Mouse (Mus musculus) C2C12 (cell line): ENCODE results near the gene Fbxw4. TPM values are rescaled to one million over a fixed set of nuclear protein-coding genes. Genes with fewer than 3 reads are reported as not detected.
A peak's percentile ranks its signal among the peaks of the same experiment; 100 is the strongest.

Experiments used
- H3K27me3 ChIP-seq: one replicate; pipeline ENCODE4 v1.6.1; 2011; ENCODE audit not compliant: control insufficient read depth, insufficient read depth, insufficient read length
- H3K36me3 ChIP-seq: one replicate; pipeline ENCODE4 v1.6.1; 2011; ENCODE audit not compliant: control insufficient read depth, insufficient read depth
- H3K4me3 ChIP-seq: one replicate; pipeline ENCODE4 v1.5.1; 2011; ENCODE audit warnings: mild to moderate bottlenecking, control low read depth; ENCODE audit not compliant: poor library complexity, insufficient read depth, severe bottlenecking
- H3K79me2 ChIP-seq: one replicate; pipeline ENCODE4 v1.6.1; 2011; ENCODE audit not compliant: control insufficient read depth, insufficient read depth
- H3K79me3 ChIP-seq: one replicate; pipeline ENCODE4 v1.6.1; 2011; ENCODE audit warnings: low read depth, control low read depth
- H3ac ChIP-seq: one replicate; pipeline ENCODE3; 2011; ENCODE audit warnings: low read depth; ENCODE audit not compliant: control insufficient read depth, insufficient read length
- CEBPB ChIP-seq: IDR thresholded peaks from one replicate; pipeline ENCODE4 v1.6.1; 2011; ENCODE audit warnings: low read depth, mild to moderate bottlenecking, control low read depth, moderate library complexity
- CTCF ChIP-seq: IDR thresholded peaks from one replicate; pipeline ENCODE4 v1.5.1; 2011; ENCODE audit not compliant: control insufficient read depth, insufficient read depth, insufficient read length
- FOSL1 ChIP-seq: IDR thresholded peaks from one replicate; pipeline ENCODE4 v1.8.0; 2011; ENCODE audit warnings: mild to moderate bottlenecking, low read length; ENCODE audit not compliant: poor library complexity, insufficient read depth, severe bottlenecking
- MAX ChIP-seq: IDR thresholded peaks from one replicate; pipeline ENCODE4 v1.6.1; 2011; ENCODE audit warnings: mild to moderate bottlenecking, control low read depth
- MYOD1 ChIP-seq: IDR thresholded peaks from one replicate; pipeline ENCODE4 v1.6.1; 2011; ENCODE audit warnings: low read depth; ENCODE audit not compliant: control insufficient read depth, insufficient read length
- MYOG ChIP-seq: IDR thresholded peaks from one replicate; pipeline ENCODE4 v1.6.1; 2011; ENCODE audit not compliant: control insufficient read depth, insufficient read length; ENCODE audit errors: extremely low read depth
- USF1 ChIP-seq: IDR thresholded peaks from one replicate; pipeline ENCODE4 v1.6.1; 2011; ENCODE audit warnings: low read depth, mild to moderate bottlenecking, control low read depth, moderate library complexity
- polyA plus RNA-seq: library from polyadenylated mRNA; unstranded; fragments of >200 nt; fragmentation: generic; extraction: Trizol; gene quantifications from one replicate; pipeline ENCODE4 v1.2.1, GENCODE M21; 2012; ENCODE audit warnings: missing spikeins

The Fbxw4 gene
- polyA plus RNA-seq, 1 experiment: 19.3 TPM

DNA sequence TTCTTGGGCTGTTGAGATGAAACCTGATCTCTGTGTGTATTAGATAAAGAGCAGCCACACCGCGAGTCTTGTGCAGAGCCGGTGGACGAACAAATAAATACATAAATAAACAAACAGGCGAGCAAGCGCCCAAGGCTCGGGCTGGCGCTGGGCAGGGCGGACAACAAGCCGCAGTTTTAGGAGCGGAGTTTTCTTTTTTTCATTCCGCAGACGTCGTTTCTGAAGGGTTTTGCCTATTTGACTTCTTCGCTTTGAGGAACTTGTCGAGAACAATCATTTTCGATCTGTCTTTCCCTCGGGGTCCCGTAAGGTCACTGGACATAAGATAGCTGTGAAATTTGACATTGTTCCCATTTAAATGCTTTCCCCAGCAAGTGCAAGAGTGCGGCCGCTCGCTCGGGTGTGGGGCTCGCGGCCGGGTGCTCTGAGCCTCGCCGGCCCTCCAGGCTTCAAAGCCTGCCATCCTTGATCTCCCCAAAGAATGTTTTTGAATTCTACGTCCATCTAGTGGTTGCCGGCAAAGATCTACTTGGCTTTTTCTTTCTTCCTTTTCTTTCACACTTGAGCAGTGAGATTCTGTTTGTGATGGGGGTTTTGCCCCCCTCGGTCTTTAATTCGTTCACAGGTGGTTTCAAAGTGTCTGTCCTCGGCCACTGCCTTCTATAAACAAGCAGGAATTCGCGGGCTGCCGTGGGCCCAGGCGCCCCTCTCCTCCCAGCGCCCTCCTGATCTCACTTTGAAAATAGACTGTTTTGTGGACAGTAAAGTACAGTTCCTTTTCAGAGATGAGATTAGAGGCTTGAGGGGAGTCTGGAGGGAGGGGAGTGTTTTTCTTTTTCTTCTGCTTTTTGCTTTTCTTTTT, 15.8 kb upstream of the Fbxw4 start:
- Histone ChIP-seq H3K27me3 (peaks cover 8% of the 10 kb centered on the region), H3K36me3 (no peaks in the 10 kb centered on the region), H3ac (peak overlapping the region; percentile 23), H3K4me3 (no peak overlapping the region), H3K79me3 (no peaks in the 10 kb centered on the region), H3K79me2 (no peaks in the 10 kb centered on the region)
- no peak for TF ChIP-seq MYOD1
- no peak for TF ChIP-seq CTCF
- no peak for TF ChIP-seq FOSL1
- TF ChIP-seq MAX: no peak
- TF ChIP-seq MYOG: no peak
- no peak for TF ChIP-seq USF1
- TF ChIP-seq CEBPB: no peak

DNA sequence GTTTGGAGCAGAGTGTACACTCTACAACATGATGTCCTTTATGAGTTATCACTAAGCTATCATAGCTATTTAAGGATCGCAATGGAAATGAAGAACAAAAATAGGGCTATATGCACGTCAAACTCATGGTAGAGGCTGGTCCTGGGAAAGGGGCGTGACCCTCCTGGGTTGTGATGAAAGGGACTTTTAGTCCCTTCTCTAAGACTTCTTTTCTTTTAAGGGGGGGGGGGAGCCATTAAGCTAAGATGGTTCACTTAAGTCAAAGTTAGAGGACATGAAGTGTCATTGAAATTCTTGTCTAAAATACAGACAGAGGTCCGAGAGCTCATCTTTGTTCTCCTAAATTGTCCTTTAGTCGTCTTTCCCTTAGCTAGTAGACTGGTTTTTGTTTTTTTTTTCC, 15.1 kb upstream of the Fbxw4 start:
- Histone ChIP-seq H3K27me3 (peaks cover 8% of the 10 kb centered on the region), H3K4me3 (no peak overlapping the region)
- no peak for TF ChIP-seq CTCF
- TF ChIP-seq FOSL1: no peak
- TF ChIP-seq MYOD1: no peak
- no peak for TF ChIP-seq MYOG
- no peak for TF ChIP-seq CEBPB
- TF ChIP-seq MAX: no peak
- TF ChIP-seq USF1: no peak

DNA sequence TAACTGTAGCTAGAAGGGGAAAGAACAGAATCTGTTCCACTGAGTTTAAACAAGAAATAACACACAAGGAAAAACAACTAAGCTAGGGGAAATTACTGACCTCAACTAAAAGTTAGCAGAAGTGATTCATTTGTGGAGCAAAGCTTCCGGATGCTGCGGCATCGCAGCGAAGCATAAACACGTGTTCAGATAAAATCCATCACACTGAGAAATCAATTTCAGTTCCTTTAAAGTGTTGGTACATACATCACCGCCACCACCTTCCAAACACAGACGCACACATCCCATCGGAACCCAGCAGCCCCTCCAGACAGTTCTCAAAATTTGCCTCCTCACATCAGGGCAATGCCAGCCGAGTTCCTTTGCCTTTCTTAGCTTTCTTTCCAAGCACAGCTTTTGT, 12.9 kb upstream of the Fbxw4 start:
- no peaks in the 10 kb centered on the region for H3K79me2 ChIP-seq
- no peaks in the 10 kb centered on the region for H3K36me3 ChIP-seq
- peaks cover 8% of the 10 kb centered on the region for H3K27me3 ChIP-seq
- H3ac ChIP-seq: no peak overlapping the region
- no peaks in the 10 kb centered on the region for H3K79me3 ChIP-seq
- no peak overlapping the region for H3K4me3 ChIP-seq
- TF ChIP-seq CEBPB (no peak), MYOD1 (no peak), CTCF (no peak)

More for the DNA sequence above, 15.1 kb upstream of the Fbxw4 start:
- Histone ChIP-seq H3K36me3 (no peaks in the 10 kb centered on the region), H3K79me3 (no peaks in the 10 kb centered on the region), H3K79me2 (no peaks in the 10 kb centered on the region), H3ac (no peak overlapping the region)

DNA sequence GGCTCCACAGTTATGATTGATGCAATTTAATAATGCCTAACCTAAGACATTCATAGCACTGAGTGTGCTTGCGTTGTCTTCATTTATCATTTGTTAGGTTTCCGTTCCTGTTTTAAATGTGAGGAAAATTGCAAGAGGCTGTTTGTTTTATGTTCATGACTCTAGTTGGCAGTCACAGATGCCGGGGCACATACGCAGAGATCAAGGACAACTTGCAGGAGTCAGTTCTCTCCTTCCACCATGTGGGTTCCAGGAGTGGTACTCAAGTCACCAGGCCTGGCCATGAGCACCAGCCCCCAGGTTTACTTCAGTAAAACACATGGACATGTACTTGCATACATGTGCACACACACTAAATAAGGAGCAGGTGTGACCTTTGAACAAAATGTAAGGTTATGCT, 8.9 kb upstream of the Fbxw4 start:
- no peaks in the 10 kb centered on the region for H3K79me2 ChIP-seq
- H3K36me3 ChIP-seq: no peaks in the 10 kb centered on the region
- no peaks in the 10 kb centered on the region for H3K79me3 ChIP-seq
- H3ac ChIP-seq: no peak overlapping the region
- H3K4me3 ChIP-seq: no peak overlapping the region
- TF ChIP-seq MAX (no peak), USF1 (no peak), MYOD1 (no peak), MYOG (no peak), CEBPB (no peak), CTCF (no peak), FOSL1 (no peak)
- H3K27me3 ChIP-seq: no peaks in the 10 kb centered on the region

DNA sequence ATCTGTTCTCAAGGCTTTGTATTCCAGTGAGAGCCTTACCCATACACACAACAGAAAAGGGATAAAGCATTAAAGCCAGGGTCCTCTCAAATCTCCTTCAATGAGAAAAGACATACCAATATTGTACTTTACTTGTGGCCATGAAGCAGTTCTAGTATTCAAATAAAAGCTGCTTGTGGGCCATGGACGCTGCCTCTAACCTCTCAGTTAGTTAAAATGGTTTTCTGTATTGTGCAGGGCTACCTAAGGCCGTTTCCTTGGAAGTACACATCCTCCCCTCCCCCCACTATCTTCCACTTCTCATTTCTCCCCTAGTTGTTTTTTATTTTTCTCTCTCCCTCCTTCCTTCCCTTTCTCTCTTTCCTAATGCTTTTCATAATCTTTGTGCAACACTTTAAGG, 3.7 kb upstream of the Fbxw4 start:
- no peak for TF ChIP-seq CEBPB
- TF ChIP-seq MAX: no peak
- TF ChIP-seq FOSL1: no peak
- TF ChIP-seq MYOG: no peak
- no peak for TF ChIP-seq MYOD1
- H3K36me3 ChIP-seq: no peaks in the 10 kb centered on the region
- H3K79me2 ChIP-seq: peaks cover 20% of the 10 kb centered on the region
- no peaks in the 10 kb centered on the region for H3K27me3 ChIP-seq
- H3ac ChIP-seq: no peak overlapping the region
- H3K4me3 ChIP-seq: no peak overlapping the region
- peaks cover 7% of the 10 kb centered on the region for H3K79me3 ChIP-seq

DNA sequence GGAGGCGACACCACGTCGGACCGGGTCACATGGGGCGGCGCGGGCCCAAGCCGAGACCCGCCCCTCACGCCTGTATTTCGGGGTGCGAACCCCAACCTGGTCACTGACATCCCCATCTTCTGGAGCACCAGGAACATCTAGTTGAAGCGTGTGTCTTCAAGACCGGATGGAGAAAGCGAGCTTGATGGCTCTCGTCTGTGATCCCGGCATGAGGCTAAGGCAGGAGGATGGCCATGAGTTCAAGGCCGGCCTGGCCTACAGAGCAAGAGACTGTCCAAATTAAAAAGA, 335 bp upstream of the Fbxw4 start:
- H3K79me3 ChIP-seq: peaks cover 12% of the 10 kb centered on the region
- H3K36me3 ChIP-seq: no peaks in the 10 kb centered on the region
- H3ac ChIP-seq: peak overlapping the region; percentile 93
- peaks cover 54% of the 10 kb centered on the region for H3K79me2 ChIP-seq
- no peaks in the 10 kb centered on the region for H3K27me3 ChIP-seq
- TF ChIP-seq MYOD1: no peak
- peak; percentile 73 for TF ChIP-seq USF1
- peak overlapping the region; percentile 64 for H3K4me3 ChIP-seq
